Mouse (Mus musculus): ENCODE results near the gene Arl3.

Arl3 gene

GRCm38 (mm10) chr19:46499836-46500580 is 73.0 kb downstream of the Arl3 start:
- peak; percentile 92 to 98 for DNase-seq

- DNase-seq = no peak
Measured at GRCm38 (mm10) chr19:46499539-46499835, 73.5 kb downstream of the Arl3 start.

GRCm38 (mm10) chr19:46497230-46497629 is 75.8 kb downstream of the Arl3 start:
- no peak for DNase-seq

- no peak for DNase-seq
Measured at GRCm38 (mm10) chr19:46495136-46495535, 77.9 kb downstream of the Arl3 start.

- DNase-seq = no peak
Measured at GRCm38 (mm10) chr19:46490634-46491033, 82.4 kb downstream of the Arl3 start.

GRCm38 (mm10) chr19:46489448-46489847 is 83.5 kb downstream of the Arl3 start:
- no peak for DNase-seq

GRCm38 (mm10) chr19:46486709-46487108 is 86.3 kb downstream of the Arl3 start:
- DNase-seq = no peak

- DNase-seq = no peak
Measured at GRCm38 (mm10) chr19:46485847-46486246, 87.2 kb downstream of the Arl3 start.

- peak; percentile 53 to 57 for DNase-seq
Measured at GRCm38 (mm10) chr19:46484518-46484917, 88.5 kb downstream of the Arl3 start.

GRCm38 (mm10) chr19:46483701-46484328 is 89.2 kb downstream of the Arl3 start:
- peak; percentile 46 to 54 for DNase-seq

- DNase-seq = peak in 1 of 2 experiments; percentile 25
Measured at GRCm38 (mm10) chr19:46482896-46483516, 90.0 kb downstream of the Arl3 start.

GRCm38 (mm10) chr19:46481756-46482155 is 91.2 kb downstream of the Arl3 start:
- no peak for DNase-seq

- no peak for DNase-seq
Measured at GRCm38 (mm10) chr19:46481352-46481751, 91.6 kb downstream of the Arl3 start.

All from cerebellum, adult 18-20 months (tissue).